Mouse (Mus musculus) lung, embryonic 14.5 days (tissue): ENCODE measurements around the gene Rab11fip3. TPM values are rescaled to one million over a fixed set of nuclear protein-coding genes. Genes with fewer than 3 reads are reported as not detected.

Source experiments
- ATAC-seq: fragments of 200-750 bp; cut with Nextera tagmentation; 2 replicates; pipeline ENCODE4 v1.8.0; 2017; ENCODE audit warnings: mild to moderate bottlenecking, moderate TSS enrichment, moderate library complexity; ENCODE audit not compliant: insufficient read depth
- DNase-seq: peaks from one replicate; pipeline ENCODE4 v3.0.0-alpha.2; 2015
- H3K27ac ChIP-seq: fragments of 300-500 bp; sonication (generic); 2 replicates; pipeline ENCODE4 v1.5.1; 2014; ENCODE audit warnings: low read depth, mild to moderate bottlenecking, moderate library complexity
- H3K27me3 ChIP-seq: fragments of 300-500 bp; sonication (generic); 2 replicates; pipeline ENCODE4 v1.6.1; 2014; ENCODE audit warnings: low read length, control low read depth; ENCODE audit not compliant: insufficient read depth
- H3K36me3 ChIP-seq: fragments of 300-500 bp; sonication (generic); 2 replicates; pipeline ENCODE4 v1.6.1; 2014; ENCODE audit warnings: control low read depth; ENCODE audit not compliant: insufficient read depth
- H3K4me1 ChIP-seq: fragments of 300-500 bp; sonication (generic); 2 replicates; pipeline ENCODE4 v1.6.1; 2014; ENCODE audit warnings: antibody characterized with exemption, control low read depth; ENCODE audit not compliant: insufficient read depth
- H3K4me2 ChIP-seq: fragments of 300-500 bp; sonication (generic); 2 replicates; pipeline ENCODE4 v1.6.1; 2014; ENCODE audit warnings: mild to moderate bottlenecking
- H3K4me3 ChIP-seq: fragments of 300-500 bp; sonication (generic); 2 replicates; pipeline ENCODE4 v1.5.1; 2014; ENCODE audit warnings: low read depth, low read length
- H3K9ac ChIP-seq: fragments of 300-500 bp; sonication (generic); 2 replicates; pipeline ENCODE4 v1.6.1; 2014
- H3K9me3 ChIP-seq: fragments of 300-500 bp; sonication (generic); 2 replicates; pipeline ENCODE4 v1.6.1; 2016; ENCODE audit warnings: low read depth, low read length, control low read depth
- CTCF ChIP-seq: IDR thresholded peaks from 2 replicates; pipeline ENCODE4 v1.5.1; 2016; ENCODE audit warnings: antibody characterized with exemption, low read depth
- whole genome bisulfite sequencing: fragments of 180-500 bp; shearing (Covaris S2); extraction: QIAGEN DNeasy Blood & Tissue Kit; methylation state at CpG from one replicate; pipeline ENCODE4 v1.1.7; 2014; 5-methylcytosine and 5-hydroxymethylcytosine counted together
- polyA plus RNA-seq: library from polyadenylated mRNA; unstranded; fragments of >200 nt; fragmentation: Nextera tagmentation; extraction: Ambion mirVana; gene quantifications from 2 replicates; pipeline ENCODE4 v1.2.1, GENCODE M21; 2014

Rab11fip3 gene
- polyA plus RNA-seq, 1 experiment from 2014 or later = 15.3 TPM

GRCm38 (mm10) chr17:26080867-26081266 is 11.5 kb upstream of the Rab11fip3 start:
- DNase-seq (no peak), ATAC-seq (no peak)
- no peak overlapping the region for H3K27ac ChIP-seq
- H3K4me2 ChIP-seq = no peak overlapping the region
- no peak for TF ChIP-seq CTCF
- no peak overlapping the region for H3K9ac ChIP-seq
- WGBS = 26% methylated on average over 2 of the region's 2 CpGs
- H3K36me3 ChIP-seq = no peaks in the 10 kb centered on the region
- no peaks in the 10 kb centered on the region for H3K27me3 ChIP-seq
- no peaks in the 10 kb centered on the region for H3K4me1 ChIP-seq
- no peaks in the 10 kb centered on the region for H3K9me3 ChIP-seq
- H3K4me3 ChIP-seq = no peak overlapping the region

DNA sequence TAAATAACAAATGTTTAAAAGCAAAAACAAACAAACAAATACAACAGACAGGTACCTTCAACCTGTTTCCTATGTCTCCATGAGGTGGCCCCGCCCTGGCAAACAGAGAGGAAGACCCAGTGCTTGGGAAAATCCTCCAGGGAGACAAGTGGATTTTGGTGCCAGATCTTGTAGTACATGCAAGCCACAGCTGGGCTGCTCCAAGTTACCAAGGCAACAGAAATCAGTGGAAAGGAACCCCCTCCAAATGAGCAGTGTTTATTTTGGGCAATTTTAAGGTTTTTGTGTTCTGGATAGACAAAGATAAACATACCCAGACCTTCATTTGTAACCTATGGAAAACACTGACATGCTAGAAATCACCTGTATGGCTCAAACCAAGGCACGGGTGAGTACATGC is 9.5 kb upstream of the Rab11fip3 start:
- Histone ChIP-seq H3K27ac (no peak overlapping the region), H3K4me2 (no peak overlapping the region), H3K27me3 (no peaks in the 10 kb centered on the region), H3K4me1 (no peaks in the 10 kb centered on the region), H3K9me3 (no peaks in the 10 kb centered on the region), H3K36me3 (no peaks in the 10 kb centered on the region), H3K9ac (no peak overlapping the region), H3K4me3 (no peak overlapping the region)
- no peak for TF ChIP-seq CTCF
- DNase-seq = no peak
- WGBS = 73% methylated on average over 2 of the region's 2 CpGs
- ATAC-seq = no peak

- Histone ChIP-seq H3K4me3 (no peak overlapping the region), H3K9ac (no peak overlapping the region), H3K36me3 (no peaks in the 10 kb centered on the region), H3K27me3 (no peaks in the 10 kb centered on the region), H3K27ac (no peak overlapping the region), H3K4me1 (no peaks in the 10 kb centered on the region), H3K9me3 (no peaks in the 10 kb centered on the region), H3K4me2 (no peak overlapping the region)
- TF ChIP-seq CTCF = no peak
- 56% methylated on average over 3 of the region's 3 CpGs for WGBS
- DNase-seq (no peak), ATAC-seq (no peak)
Observed at GRCm38 (mm10) chr17:26075246-26075645, 5.9 kb upstream of the Rab11fip3 start.

- ATAC-seq (no peak), DNase-seq (no peak)
- no peak overlapping the region for H3K27ac ChIP-seq
- H3K4me3 ChIP-seq = peak overlapping the region; percentile 81
- peaks cover 14% of the 10 kb centered on the region; the same call in 1 of the 2 replicates for H3K4me1 ChIP-seq
- H3K36me3 ChIP-seq = no peaks in the 10 kb centered on the region
- H3K9me3 ChIP-seq = no peaks in the 10 kb centered on the region
- WGBS = 29% methylated on average over 6 of the region's 6 CpGs
- peak overlapping the region; percentile 99 for H3K4me2 ChIP-seq
- no peak overlapping the region for H3K9ac ChIP-seq
- TF ChIP-seq CTCF = no peak
- H3K27me3 ChIP-seq = no peaks in the 10 kb centered on the region
Observed at GRCm38 (mm10) chr17:26070136-26070535, 781 bp upstream of the Rab11fip3 start.

- no peaks in the 10 kb centered on the region for H3K27me3 ChIP-seq
- TF ChIP-seq CTCF = no peak
- no peaks in the 10 kb centered on the region for H3K9me3 ChIP-seq
- peak overlapping the region; percentile 99 for H3K4me2 ChIP-seq
- 1% methylated on average over 44 of the region's 44 CpGs for WGBS
- H3K9ac ChIP-seq = peak overlapping the region; percentile 79
- H3K4me1 ChIP-seq = peaks cover 14% of the 10 kb centered on the region; the same call in 1 of the 2 replicates
- peak; percentile 27 for DNase-seq
- ATAC-seq = peak; percentile 23; the same call in 1 of the 2 replicates
- H3K4me3 ChIP-seq = peak overlapping the region; percentile 81
- no peak overlapping the region for H3K27ac ChIP-seq
- peaks cover 9% of the 10 kb centered on the region; the same call in 1 of the 2 replicates for H3K36me3 ChIP-seq
Observed at GRCm38 (mm10) chr17:26068024-26068830, 1.1 kb downstream of the Rab11fip3 start.

DNA sequence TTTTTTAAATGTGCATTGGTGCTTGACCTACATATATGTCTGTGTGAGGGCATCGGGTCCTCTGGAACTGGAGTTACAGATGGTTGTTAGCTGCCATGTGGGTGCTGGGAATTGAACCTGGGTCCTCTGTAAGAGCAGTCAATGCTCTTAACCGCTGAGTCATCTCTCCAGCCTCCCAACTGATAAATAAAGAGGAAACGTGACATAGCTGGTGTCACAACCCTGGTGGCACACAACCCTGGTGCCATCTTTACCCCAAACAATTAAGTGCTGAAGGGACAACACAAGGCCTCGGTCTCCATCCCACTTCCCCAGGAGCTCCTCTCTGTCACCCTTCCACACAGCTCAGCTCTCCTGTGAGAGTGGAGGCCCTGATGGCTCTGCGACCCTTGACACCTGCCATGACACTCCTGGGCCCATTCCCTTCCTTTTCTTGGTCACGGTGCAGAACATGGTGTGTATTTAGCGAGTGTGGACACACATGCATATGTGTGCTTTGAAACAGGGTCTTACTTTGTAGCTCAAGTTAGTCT is 2.8 kb downstream of the Rab11fip3 start:
- Histone ChIP-seq H3K4me1 (peaks cover 14% of the 10 kb centered on the region; the same call in 1 of the 2 replicates), H3K9me3 (no peaks in the 10 kb centered on the region), H3K9ac (no peak overlapping the region), H3K27ac (no peak overlapping the region), H3K4me3 (peak overlapping the region; percentile 81), H3K4me2 (peak overlapping the region; percentile 99), H3K36me3 (peaks cover 17% of the 10 kb centered on the region; the same call in 1 of the 2 replicates), H3K27me3 (no peaks in the 10 kb centered on the region)
- WGBS = 84% methylated on average over 7 of the region's 7 CpGs
- TF ChIP-seq CTCF = no peak
- DNase-seq (no peak), ATAC-seq (no peak)

- WGBS = 65% methylated on average over 6 of the region's 6 CpGs
Observed at GRCm38 (mm10) chr17:26064916-26065315, 4.4 kb downstream of the Rab11fip3 start.

More at GRCm38 (mm10) chr17:26064916-26065315, 4.4 kb downstream of the Rab11fip3 start:
- peaks cover 17% of the 10 kb centered on the region; the same call in 1 of the 2 replicates for H3K36me3 ChIP-seq
- H3K4me1 ChIP-seq = peaks cover 14% of the 10 kb centered on the region; the same call in 1 of the 2 replicates
- no peak for ATAC-seq
- H3K27me3 ChIP-seq = no peaks in the 10 kb centered on the region
- TF ChIP-seq CTCF = no peak
- H3K4me2 ChIP-seq = no peak overlapping the region
- no peak overlapping the region for H3K4me3 ChIP-seq
- H3K9me3 ChIP-seq = no peaks in the 10 kb centered on the region
- H3K27ac ChIP-seq = no peak overlapping the region
- H3K9ac ChIP-seq = no peak overlapping the region
- no peak for DNase-seq
